Mouse (Mus musculus) small intestine, adult 2 months (tissue): ENCODE data around the gene Eif3k.

ENCODE experiments used
- CTCF ChIP-seq: fragments of 200-500 bp; IDR thresholded peaks from 2 replicates; pipeline ENCODE4 v1.5.1; 2012; ENCODE audit warnings: low read depth, mild to moderate bottlenecking, control low read depth, inconsistent platforms, low read length, moderate library complexity, mixed read lengths; ENCODE audit not compliant: insufficient replicate concordance, insufficient read length; ENCODE audit errors: extremely low read depth
- POLR2A ChIP-seq: fragments of 200-500 bp; IDR thresholded peaks from 2 replicates; pipeline ENCODE4 v1.6.1; 2012; ENCODE audit warnings: low read depth, mild to moderate bottlenecking, control low read depth, inconsistent platforms, low read length, moderate library complexity

DNA sequence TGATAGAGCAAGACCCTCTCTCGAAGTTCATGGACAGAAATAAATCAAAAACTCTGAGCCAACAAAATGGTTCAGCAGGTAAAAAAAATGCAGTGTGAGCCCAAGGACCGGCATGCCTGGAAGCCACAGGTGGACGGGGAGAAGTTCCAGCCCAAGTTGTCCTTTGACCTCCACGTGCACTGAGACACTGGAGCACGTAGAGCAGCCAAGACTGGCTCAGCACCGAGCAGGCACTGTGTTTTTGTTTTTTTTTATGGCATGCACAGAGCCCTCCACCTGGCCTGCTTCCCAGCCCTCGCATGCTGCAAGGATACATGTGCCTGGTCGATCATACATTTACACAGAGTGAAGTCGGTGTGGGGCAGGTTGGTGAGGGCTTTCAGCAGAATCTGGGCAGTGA is 4.1 kb downstream of the Eif3k start:
- TF ChIP-seq CTCF (no peak), POLR2A (no peak)
